Mouse (Mus musculus) forebrain, embryonic 12.5 days (tissue): ENCODE measurements at regions not wholly inside any gene's neighbourhood (a gene's known extent, or its start where the extent isn't known, plus 50 kb on each side); places are given as distances from the start of the nearest gene placed in this dataset.

ENCODE experiments used
- ATAC-seq: fragments of 200-750 bp; cut with Nextera tagmentation; 2 replicates; pipeline ENCODE4 v1.8.0; 2017; ENCODE audit warnings: moderate TSS enrichment; ENCODE audit not compliant: low FRiP score
- H3K27ac ChIP-seq: fragments of 300-500 bp; sonication (generic); 2 replicates; pipeline ENCODE4 v1.5.1; 2016; ENCODE audit warnings: mild to moderate bottlenecking
- H3K27me3 ChIP-seq: fragments of 300-500 bp; sonication (generic); 2 replicates; pipeline ENCODE4 v1.6.1; 2016; ENCODE audit warnings: mild to moderate bottlenecking
- H3K36me3 ChIP-seq: fragments of 300-500 bp; sonication (generic); replicated peaks from 2 replicates; pipeline ENCODE4 v1.6.1; 2016; ENCODE audit warnings: mild to moderate bottlenecking
- H3K4me1 ChIP-seq: fragments of 300-500 bp; sonication (generic); 2 replicates; pipeline ENCODE4 v1.6.1; 2016
- H3K4me2 ChIP-seq: fragments of 300-500 bp; sonication (generic); 2 replicates; pipeline ENCODE4 v1.6.1; 2016; ENCODE audit warnings: mild to moderate bottlenecking, moderate library complexity
- H3K4me3 ChIP-seq: fragments of 300-500 bp; sonication (generic); replicated peaks from 2 replicates; pipeline ENCODE4 v1.5.1; 2016; ENCODE audit warnings: mild to moderate bottlenecking
- H3K9ac ChIP-seq: fragments of 300-500 bp; sonication (generic); 2 replicates; pipeline ENCODE4 v1.6.1; 2016; ENCODE audit warnings: mild to moderate bottlenecking
- H3K9me3 ChIP-seq: fragments of 300-500 bp; sonication (generic); 2 replicates; pipeline ENCODE4 v1.6.1; 2016
- WGBS: fragments of 180-500 bp; shearing (Covaris S2); methylation state at CpG from one replicate; pipeline ENCODE4 v1.1.7; 2016; 5-methylcytosine and 5-hydroxymethylcytosine counted together

GRCm38 (mm10) chr9:101807249-101807648, 54.4 kb upstream of the 9630041A04Rik start:
- ATAC-seq, result no peak
- H3K9ac ChIP-seq, result no peak overlapping the region
- peaks cover 5% of the 10 kb centered on the region; the same call in 1 of the 2 replicates for H3K4me1 ChIP-seq
- H3K9me3 ChIP-seq, result no peaks in the 10 kb centered on the region
- no peak overlapping the region for H3K4me2 ChIP-seq
- H3K27ac ChIP-seq, result no peak overlapping the region
- no peaks in the 10 kb centered on the region for H3K36me3 ChIP-seq
- H3K4me3 ChIP-seq, result no peak overlapping the region
- no peaks in the 10 kb centered on the region for H3K27me3 ChIP-seq
- 44% methylated on average over 4 of the region's 4 CpGs for WGBS

GRCm38 (mm10) chr9:101796718-101797117, 64.9 kb upstream of the 9630041A04Rik start:
- Histone ChIP-seq H3K27me3 (no peaks in the 10 kb centered on the region), H3K4me1 (no peaks in the 10 kb centered on the region), H3K36me3 (no peaks in the 10 kb centered on the region), H3K9ac (no peak overlapping the region), H3K4me3 (no peak overlapping the region), H3K4me2 (no peak overlapping the region), H3K27ac (no peak overlapping the region), H3K9me3 (no peaks in the 10 kb centered on the region)
- 90% methylated on average over 1 of the region's 1 CpGs for WGBS
- no peak for ATAC-seq

- H3K9me3 ChIP-seq, result no peaks in the 10 kb centered on the region
- H3K27ac ChIP-seq, result no peak overlapping the region
- H3K4me2 ChIP-seq, result no peak overlapping the region
- H3K27me3 ChIP-seq, result no peaks in the 10 kb centered on the region
- no peak overlapping the region for H3K9ac ChIP-seq
- no peak overlapping the region for H3K4me3 ChIP-seq
- H3K4me1 ChIP-seq, result no peaks in the 10 kb centered on the region
- H3K36me3 ChIP-seq, result no peaks in the 10 kb centered on the region
- ATAC-seq, result no peak
- WGBS, result 83% methylated on average over 4 of the region's 4 CpGs
These were observed 65.6 kb upstream of the 9630041A04Rik start for GRCm38 (mm10) chr9:101796063-101796462.

GRCm38 (mm10) chr9:101795436-101795835, 66.2 kb upstream of the 9630041A04Rik start:
- Histone ChIP-seq H3K4me1 (no peaks in the 10 kb centered on the region), H3K4me3 (no peak overlapping the region), H3K9ac (no peak overlapping the region), H3K9me3 (no peaks in the 10 kb centered on the region), H3K36me3 (no peaks in the 10 kb centered on the region), H3K4me2 (no peak overlapping the region), H3K27me3 (no peaks in the 10 kb centered on the region), H3K27ac (no peak overlapping the region)
- WGBS, result 71% methylated on average over 2 of the region's 2 CpGs
- no peak for ATAC-seq

- Histone ChIP-seq H3K27ac (no peak overlapping the region), H3K27me3 (no peaks in the 10 kb centered on the region), H3K36me3 (no peaks in the 10 kb centered on the region), H3K9me3 (no peaks in the 10 kb centered on the region), H3K4me3 (no peak overlapping the region), H3K4me2 (no peak overlapping the region), H3K4me1 (no peaks in the 10 kb centered on the region), H3K9ac (no peak overlapping the region)
- ATAC-seq, result no peak
- WGBS, result 94% methylated on average over 1 of the region's 1 CpGs
These were observed 70.7 kb upstream of the 9630041A04Rik start for GRCm38 (mm10) chr9:101790936-101791335.

- no peak for ATAC-seq
- no peak overlapping the region for H3K9ac ChIP-seq
- H3K27me3 ChIP-seq, result no peaks in the 10 kb centered on the region
- H3K4me1 ChIP-seq, result 0 out of 2 replicates have a peak, but pooled peaks cover 3% of the 10 kb centered on the region
- WGBS, result 70% methylated on average over 10 of the region's 10 CpGs
- no peaks in the 10 kb centered on the region for H3K36me3 ChIP-seq
- no peak overlapping the region for H3K4me3 ChIP-seq
- H3K4me2 ChIP-seq, result no peak overlapping the region
- no peak overlapping the region for H3K27ac ChIP-seq
- no peaks in the 10 kb centered on the region for H3K9me3 ChIP-seq
These were observed 120.6 kb upstream of the 9630041A04Rik start for GRCm38 (mm10) chr9:101740949-101741605.

- no peaks in the 10 kb centered on the region for H3K9me3 ChIP-seq
- no peaks in the 10 kb centered on the region for H3K36me3 ChIP-seq
- no peak overlapping the region for H3K4me3 ChIP-seq
- H3K9ac ChIP-seq, result no peak overlapping the region
- WGBS, result 83% methylated on average over 10 of the region's 10 CpGs
- H3K27ac ChIP-seq, result no peak overlapping the region
- peaks cover 3% of the 10 kb centered on the region; the same call in 1 of the 2 replicates for H3K4me1 ChIP-seq
- H3K27me3 ChIP-seq, result no peaks in the 10 kb centered on the region
- no peak overlapping the region for H3K4me2 ChIP-seq
- no peak for ATAC-seq
These were observed 122.3 kb upstream of the 9630041A04Rik start for GRCm38 (mm10) chr9:101739322-101739721.

- no peaks in the 10 kb centered on the region for H3K27me3 ChIP-seq
- no peaks in the 10 kb centered on the region for H3K9me3 ChIP-seq
- H3K4me3 ChIP-seq, result no peak overlapping the region
- no peak overlapping the region for H3K27ac ChIP-seq
- H3K4me1 ChIP-seq, result peaks cover 9% of the 10 kb centered on the region
- no peak for ATAC-seq
- no peak overlapping the region for H3K4me2 ChIP-seq
- no peaks in the 10 kb centered on the region for H3K36me3 ChIP-seq
- WGBS, result 79% methylated on average over 8 of the region's 8 CpGs
- no peak overlapping the region for H3K9ac ChIP-seq
These were observed 127.4 kb upstream of the 9630041A04Rik start for GRCm38 (mm10) chr9:101734271-101734670.

GRCm38 (mm10) chr9:101733611-101734225, 127.9 kb upstream of the 9630041A04Rik start:
- Histone ChIP-seq H3K9me3 (no peaks in the 10 kb centered on the region), H3K4me2 (no peak overlapping the region), H3K4me3 (no peak overlapping the region), H3K36me3 (no peaks in the 10 kb centered on the region), H3K9ac (no peak overlapping the region), H3K4me1 (peaks cover 9% of the 10 kb centered on the region), H3K27me3 (no peaks in the 10 kb centered on the region), H3K27ac (peak overlapping the region; percentile 19; the same call in 1 of the 2 replicates)
- peak; percentile 53; the same call in 1 of the 2 replicates for ATAC-seq
- WGBS, result 72% methylated on average over 14 of the region's 14 CpGs

- H3K4me2 ChIP-seq, result no peak overlapping the region
- peaks cover 9% of the 10 kb centered on the region for H3K4me1 ChIP-seq
- ATAC-seq, result no peak
- no peaks in the 10 kb centered on the region for H3K9me3 ChIP-seq
- no peak overlapping the region for H3K9ac ChIP-seq
- WGBS, result 82% methylated on average over 3 of the region's 3 CpGs
- H3K4me3 ChIP-seq, result no peak overlapping the region
- peak overlapping the region; percentile 25; the same call in 1 of the 2 replicates for H3K27ac ChIP-seq
- H3K27me3 ChIP-seq, result no peaks in the 10 kb centered on the region
- no peaks in the 10 kb centered on the region for H3K36me3 ChIP-seq
These were observed 131.5 kb upstream of the 9630041A04Rik start for GRCm38 (mm10) chr9:101730136-101730535.

GRCm38 (mm10) chr9:101717911-101718310, 143.7 kb upstream of the 9630041A04Rik start:
- no peak overlapping the region for H3K4me3 ChIP-seq
- H3K9ac ChIP-seq, result no peak overlapping the region

GRCm38 (mm10) chr9:101716326-101716725, 145.3 kb upstream of the 9630041A04Rik start:
- no peak for ATAC-seq
- Histone ChIP-seq H3K9ac (no peak overlapping the region), H3K36me3 (no peaks in the 10 kb centered on the region), H3K27ac (no peak overlapping the region), H3K9me3 (0 out of 2 replicates have a peak, but pooled peaks cover 4% of the 10 kb centered on the region), H3K4me2 (no peak overlapping the region), H3K27me3 (no peaks in the 10 kb centered on the region), H3K4me3 (no peak overlapping the region), H3K4me1 (peaks cover 9% of the 10 kb centered on the region)
- 85% methylated on average over 5 of the region's 5 CpGs for WGBS

More at GRCm38 (mm10) chr9:101717911-101718310, 143.7 kb upstream of the 9630041A04Rik start:
- H3K4me2 ChIP-seq, result no peak overlapping the region
- no peaks in the 10 kb centered on the region for H3K36me3 ChIP-seq
- 28% methylated on average over 2 of the region's 2 CpGs for WGBS
- H3K27me3 ChIP-seq, result no peaks in the 10 kb centered on the region
- H3K9me3 ChIP-seq, result 0 out of 2 replicates have a peak, but pooled peaks cover 2% of the 10 kb centered on the region
- peak; percentile 55; the same call in 1 of the 2 replicates for ATAC-seq
- H3K27ac ChIP-seq, result no peak overlapping the region
- H3K4me1 ChIP-seq, result peaks cover 9% of the 10 kb centered on the region

GRCm38 (mm10) chr9:101714805-101715204, 146.8 kb upstream of the 9630041A04Rik start:
- H3K4me2 ChIP-seq, result no peak overlapping the region

More at GRCm38 (mm10) chr9:101714805-101715204, 146.8 kb upstream of the 9630041A04Rik start:
- no peak overlapping the region for H3K4me3 ChIP-seq
- H3K9me3 ChIP-seq, result 0 out of 2 replicates have a peak, but pooled peaks cover 4% of the 10 kb centered on the region
- H3K27ac ChIP-seq, result no peak overlapping the region
- WGBS, result 60% methylated on average over 5 of the region's 5 CpGs
- no peak overlapping the region for H3K9ac ChIP-seq
- no peak for ATAC-seq
- peaks cover 9% of the 10 kb centered on the region for H3K4me1 ChIP-seq
- H3K27me3 ChIP-seq, result no peaks in the 10 kb centered on the region
- no peaks in the 10 kb centered on the region for H3K36me3 ChIP-seq
